Mouse (Mus musculus) stomach, postnatal 0 days (tissue): Measurements from ENCODE around the gene Plekhg5.

Source experiments
- CTCF ChIP-seq: IDR thresholded peaks from 2 replicates; pipeline ENCODE4 v1.5.1; 2016; ENCODE audit warnings: antibody characterized with exemption, low read depth, mild to moderate bottlenecking, moderate library complexity
- EP300 ChIP-seq: optimal IDR thresholded peaks from 2 replicates; pipeline ENCODE3; 2016; ENCODE audit warnings: antibody characterized with exemption

DNA sequence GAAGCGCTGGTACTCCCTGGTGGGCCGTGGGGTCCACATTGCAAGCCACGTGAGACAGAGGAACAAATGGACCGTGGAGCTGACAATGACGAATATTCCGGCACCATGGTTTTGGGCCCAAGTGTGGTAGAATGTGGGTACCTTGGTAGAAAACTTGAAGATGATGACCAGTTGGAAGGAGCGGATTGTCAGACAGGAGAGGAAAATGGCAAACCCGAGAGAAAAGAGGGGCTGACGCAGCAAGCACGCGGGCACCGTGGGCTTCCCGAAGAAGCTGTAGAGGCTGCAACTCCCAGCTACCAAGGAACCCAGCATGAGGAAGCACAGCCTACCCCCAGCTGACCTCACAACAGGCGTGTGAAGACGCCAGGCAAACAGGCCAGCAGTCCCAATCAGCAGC is 43.8 kb upstream of the Plekhg5 start:
- TF ChIP-seq CTCF (no peak), EP300 (no peak)
